Mouse (Mus musculus) heart, postnatal 0 days (tissue): Measurements from ENCODE around the gene Nom1. TPM values are rescaled to one million over a fixed set of nuclear protein-coding genes. Genes with fewer than 3 reads are reported as not detected.
A peak's percentile ranks its signal among the peaks of the same experiment; 100 is the strongest.

Experiments used
- ATAC-seq: fragments of 200-750 bp; cut with Nextera tagmentation; 2 replicates; pipeline ENCODE4 v1.8.0; 2017; ENCODE audit warnings: low read depth, moderate number of reproducible peaks, moderate library complexity; ENCODE audit not compliant: insufficient read depth
- DNase-seq: peaks from one replicate; pipeline ENCODE4 v3.0.0-alpha.2; 2016; ENCODE audit warnings: low spot score
- H3K27ac ChIP-seq: fragments of 300-500 bp; sonication (generic); 2 replicates; pipeline ENCODE4 v1.5.1; 2014; ENCODE audit warnings: low read depth, mild to moderate bottlenecking
- H3K27me3 ChIP-seq: fragments of 300-500 bp; sonication (generic); 2 replicates; pipeline ENCODE4 v1.6.1; 2014; ENCODE audit warnings: low read length, mixed read lengths; ENCODE audit not compliant: control insufficient read depth, insufficient read depth
- H3K36me3 ChIP-seq: fragments of 300-500 bp; sonication (generic); replicated peaks from 2 replicates; pipeline ENCODE4 v1.6.1; 2014; ENCODE audit warnings: low read length, mixed read lengths; ENCODE audit not compliant: control insufficient read depth, insufficient read depth
- H3K4me1 ChIP-seq: fragments of 300-500 bp; sonication (generic); 2 replicates; pipeline ENCODE4 v1.6.1; 2014; ENCODE audit warnings: antibody characterized with exemption; ENCODE audit not compliant: control insufficient read depth, insufficient read depth
- H3K4me2 ChIP-seq: fragments of 300-500 bp; sonication (generic); 2 replicates; pipeline ENCODE4 v1.6.1; 2014; ENCODE audit warnings: low read depth, mild to moderate bottlenecking, low read length, moderate library complexity
- H3K4me3 ChIP-seq: fragments of 300-500 bp; sonication (generic); 2 replicates; pipeline ENCODE4 v1.5.1; 2014; ENCODE audit warnings: low read depth, low read length
- H3K9ac ChIP-seq: fragments of 300-500 bp; sonication (generic); replicated peaks from 2 replicates; pipeline ENCODE4 v1.6.1; 2014; ENCODE audit warnings: low read depth, low read length, mixed read lengths
- H3K9me3 ChIP-seq: fragments of 300-500 bp; sonication (generic); replicated peaks from 2 replicates; pipeline ENCODE4 v1.6.1; 2016; ENCODE audit warnings: low read length; ENCODE audit not compliant: control insufficient read depth
- CTCF ChIP-seq: IDR thresholded peaks from 2 replicates; pipeline ENCODE4 v1.5.1; 2016; ENCODE audit warnings: antibody characterized with exemption, control low read depth, low read depth
- EP300 ChIP-seq: IDR thresholded peaks from 2 replicates; pipeline ENCODE4 v1.6.1; 2016; ENCODE audit warnings: antibody characterized with exemption, low read depth
- WGBS: fragments of 180-500 bp; shearing (Covaris S2); extraction: QIAGEN DNeasy Blood & Tissue Kit; methylation state at CpG from one replicate; pipeline ENCODE4 v1.1.7; 2014; 5-methylcytosine and 5-hydroxymethylcytosine counted together
- polyA plus RNA-seq: library from polyadenylated mRNA; unstranded; fragments of >200 nt; fragmentation: Nextera tagmentation; extraction: Ambion mirVana; gene quantifications from 2 replicates; pipeline ENCODE4 v1.2.1, GENCODE M21; 2015
- total RNA-seq: library from RNA; depleted of rRNA; stranded (reverse); fragments of >200 nt; gene quantifications from 2 replicates; pipeline ENCODE4 v1.2.3, GENCODE M21; 2014; ENCODE audit warnings: low replicate concordance; rRNA removed

Gene Nom1
- total and polyA plus RNA-seq, 2 experiments from 2014 or later: 11.0 to 19.9 TPM

DNA sequence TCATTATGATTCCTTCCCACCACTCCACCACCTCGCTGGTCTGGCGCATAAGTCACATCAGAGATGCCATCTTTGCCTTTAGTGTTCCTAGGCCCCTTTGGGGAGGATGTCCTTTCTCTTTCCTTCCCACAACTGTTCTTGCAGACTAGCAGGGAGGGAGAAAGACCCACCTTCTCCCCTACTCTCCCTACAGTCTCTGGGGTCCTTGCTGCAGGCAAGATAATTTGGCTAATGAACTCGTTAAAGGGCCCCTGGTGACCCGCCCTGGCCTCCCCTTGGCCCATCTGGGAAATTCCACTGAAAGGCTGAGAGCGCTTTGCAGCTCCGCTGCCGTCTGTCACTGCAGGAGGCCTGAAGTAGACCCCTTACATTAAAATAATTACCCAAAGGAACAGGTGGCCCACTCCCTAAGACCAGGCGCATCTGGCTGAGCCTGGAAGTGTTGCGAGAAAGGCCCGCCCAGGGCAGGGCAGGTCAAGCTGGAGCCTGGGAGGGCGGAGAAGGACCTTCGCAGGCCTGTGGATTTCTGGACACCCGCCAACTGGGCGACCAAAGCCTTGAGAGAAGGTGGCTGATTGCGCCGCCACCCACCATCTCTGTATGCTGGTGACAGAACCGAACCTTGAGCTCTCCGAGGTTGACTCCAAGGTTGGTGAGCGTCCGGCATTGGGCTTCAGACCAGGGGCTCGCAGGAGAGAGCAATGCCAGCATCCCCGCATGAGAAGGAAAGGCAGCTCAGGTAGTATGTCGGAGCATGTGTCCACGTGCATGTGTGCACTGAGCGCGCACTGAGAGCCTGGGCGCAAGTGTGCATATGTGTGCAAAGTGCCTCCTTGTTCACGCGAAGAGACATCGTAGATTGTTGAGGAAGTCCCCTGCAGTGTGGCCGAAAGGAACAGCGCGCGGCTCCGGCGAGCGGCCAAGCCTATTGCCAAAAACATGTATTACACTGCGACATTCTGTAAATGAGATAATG lies 50.8 kb downstream of the Nom1 start:
- H3K27me3 ChIP-seq: peaks cover 97% of the 10 kb centered on the region
- H3K4me2 ChIP-seq: peak overlapping the region; percentile 10; the same call in 1 of the 2 replicates
- H3K9ac ChIP-seq: no peak overlapping the region
- H3K27ac ChIP-seq: no peak overlapping the region
- no peak for DNase-seq
- WGBS: 3% methylated on average over 38 of the region's 38 CpGs
- no peaks in the 10 kb centered on the region for H3K36me3 ChIP-seq
- H3K4me3 ChIP-seq: 0 out of 2 replicates have a peak overlapping the region, but pooled peaks have one; percentile 12
- ATAC-seq: no peak
- TF ChIP-seq CTCF: no peak
- no peak for TF ChIP-seq EP300
- H3K9me3 ChIP-seq: no peaks in the 10 kb centered on the region
- no peaks in the 10 kb centered on the region for H3K4me1 ChIP-seq

DNA sequence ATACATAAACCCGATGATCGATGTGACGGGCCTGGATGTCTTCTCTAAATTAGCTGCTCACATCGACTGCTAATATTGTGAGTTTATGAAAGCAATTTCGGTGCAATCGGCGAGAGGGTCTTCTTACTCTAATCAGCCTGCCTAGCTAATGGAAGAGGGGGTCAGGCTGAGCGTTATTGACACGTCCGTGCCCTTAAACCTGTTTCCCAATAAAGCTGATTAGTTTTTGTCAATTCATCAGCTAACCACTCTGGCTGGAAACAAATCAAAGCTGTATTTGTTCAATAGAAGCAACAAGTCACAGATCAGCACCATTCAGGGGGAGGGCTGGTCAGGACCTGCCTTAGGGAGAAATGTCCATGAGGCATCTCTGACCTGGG lies 51.5 kb downstream of the Nom1 start:
- Histone ChIP-seq H3K27me3 (peaks cover 95% of the 10 kb centered on the region), H3K4me1 (no peaks in the 10 kb centered on the region), H3K4me2 (no peak overlapping the region), H3K27ac (no peak overlapping the region), H3K4me3 (no peak overlapping the region), H3K36me3 (no peaks in the 10 kb centered on the region), H3K9me3 (no peaks in the 10 kb centered on the region), H3K9ac (no peak overlapping the region)
- no peak for TF ChIP-seq CTCF
- TF ChIP-seq EP300: no peak
- no peak for DNase-seq
- WGBS: 6% methylated on average over 10 of the region's 10 CpGs
- no peak for ATAC-seq

DNA sequence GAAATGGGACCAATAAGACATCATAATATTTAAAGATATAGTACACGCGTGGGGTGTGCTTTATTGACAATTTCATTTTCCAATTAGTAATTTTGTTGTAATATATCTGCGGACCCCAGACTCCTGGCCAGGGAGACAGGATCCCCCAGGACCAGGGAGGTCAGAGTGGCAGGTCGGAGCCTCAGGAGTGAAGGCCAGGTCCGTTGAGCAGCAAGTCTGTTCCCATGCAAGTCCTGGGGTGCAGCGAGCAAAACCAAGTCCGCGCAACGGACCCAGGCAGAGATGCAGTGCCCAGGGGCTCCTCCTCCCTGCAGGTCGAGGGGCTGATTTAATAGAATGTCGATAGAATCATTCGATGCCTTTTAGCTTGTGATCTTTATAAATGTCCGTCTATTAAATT lies 52.9 kb downstream of the Nom1 start:
- WGBS: 28% methylated on average over 13 of the region's 13 CpGs
- Histone ChIP-seq H3K27ac (no peak overlapping the region), H3K4me2 (no peak overlapping the region), H3K27me3 (peaks cover 81% of the 10 kb centered on the region), H3K9me3 (no peaks in the 10 kb centered on the region), H3K4me3 (no peak overlapping the region), H3K4me1 (no peaks in the 10 kb centered on the region), H3K36me3 (no peaks in the 10 kb centered on the region), H3K9ac (no peak overlapping the region)
- ATAC-seq: no peak
- TF ChIP-seq EP300 (no peak), CTCF (no peak)
- no peak for DNase-seq

DNA sequence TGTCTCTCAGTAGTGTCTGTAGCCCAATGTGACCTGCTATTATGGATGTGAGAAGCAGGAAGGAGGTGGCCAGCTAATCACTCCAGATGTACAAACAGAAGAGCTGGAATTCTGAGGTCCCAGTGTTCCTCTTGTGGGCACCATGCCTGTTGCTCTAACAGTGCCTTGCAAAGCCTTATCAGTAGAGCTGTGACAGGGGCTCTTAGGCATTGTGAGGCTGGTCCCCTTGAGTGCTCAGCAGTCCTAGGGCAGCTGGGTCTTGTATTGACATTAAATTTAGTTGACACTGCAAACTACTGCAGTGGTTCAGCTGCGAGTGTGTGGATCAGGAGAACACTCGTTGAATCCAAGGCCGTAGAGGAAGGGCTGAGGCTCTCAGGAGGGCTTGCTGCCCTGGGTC lies 72.5 kb downstream of the Nom1 start:
- no peak overlapping the region for H3K4me3 ChIP-seq
- H3K9me3 ChIP-seq: no peaks in the 10 kb centered on the region
- DNase-seq (no peak), ATAC-seq (no peak)
- no peak overlapping the region for H3K9ac ChIP-seq
- no peak overlapping the region for H3K4me2 ChIP-seq
- peaks cover 7% of the 10 kb centered on the region; the same call in 1 of the 2 replicates for H3K4me1 ChIP-seq
- 24% methylated on average over 3 of the region's 3 CpGs for WGBS
- no peaks in the 10 kb centered on the region for H3K27me3 ChIP-seq
- TF ChIP-seq EP300 (no peak), CTCF (no peak)
- no peak overlapping the region for H3K27ac ChIP-seq
- no peaks in the 10 kb centered on the region for H3K36me3 ChIP-seq

Other genes starting within 250 kb of the Nom1 start
- 0.70 and 3.9 TPM in 2 replicates for gene Rnf32, start 238.7 kb upstream of the Nom1 start, total RNA-seq
- gene Rnf32, start 238.7 kb upstream of the Nom1 start, polyA plus RNA-seq: 0.42 and 0.96 TPM in 2 replicates
- 18.2 and 28.4 TPM in 2 replicates for gene Lmbr1, start 56.3 kb upstream of the Nom1 start, total RNA-seq
- gene Lmbr1, start 56.3 kb upstream of the Nom1 start, polyA plus RNA-seq: 16.9 and 17.3 TPM in 2 replicates
- gene Mnx1, start 43.8 kb downstream of the Nom1 start, total RNA-seq: not detected in 2 replicates
- not detected in 2 replicates for gene Mnx1, start 43.8 kb downstream of the Nom1 start, polyA plus RNA-seq
- gene Ube3c, start 134.6 kb downstream of the Nom1 start, total RNA-seq: 42.3 and 43.2 TPM in 2 replicates
- gene Ube3c, start 134.6 kb downstream of the Nom1 start, polyA plus RNA-seq: 14.5 and 17.0 TPM in 2 replicates